Mouse (Mus musculus) MEL (cell line): ENCODE results near the gene Acsl5. TPM values are rescaled to one million over a fixed set of nuclear protein-coding genes. Genes with fewer than 3 reads are reported as not detected.

Source experiments
- DNase-seq: peaks from one replicate; pipeline ENCODE4 v3.0.0; 2011; ENCODE audit warnings: low read depth, low spot score
- H3K27ac ChIP-seq: 2 replicates; pipeline ENCODE4 v1.5.1; 2012; ENCODE audit warnings: low read depth, mild to moderate bottlenecking, control low read depth, low read length, moderate library complexity; ENCODE audit not compliant: control insufficient read depth
- H3K27me3 ChIP-seq, 2 experiments: fragments of 150-350 bp in 1 of 2; sonication (generic) in 1 of 2; 2 replicates each; pipeline ENCODE4 v1.6.1; 2012; ENCODE audit warnings: low read length in 2 of 2, mild to moderate bottlenecking in 2 of 2, improper control_type of control experiment in 1 of 2, moderate library complexity in 1 of 2; ENCODE audit not compliant: insufficient read depth in 2 of 2, control insufficient read depth in 1 of 2
- H3K36me3 ChIP-seq, 2 experiments: 2 replicates each; pipeline ENCODE4 v1.6.1; 2012 to 2014; ENCODE audit warnings: low read length in 2 of 2, improper control_type of control experiment in 1 of 2, inconsistent platforms in 1 of 2, mild to moderate bottlenecking in 1 of 2; ENCODE audit not compliant: insufficient read depth in 2 of 2, control insufficient read depth in 1 of 2
- H3K4me1 ChIP-seq, 2 experiments: fragments of 150-350 bp in 1 of 2; sonication (generic) in 1 of 2; 2 replicates each; pipeline ENCODE4 v1.6.1; 2012; ENCODE audit warnings: low read length in 2 of 2, improper control_type of control experiment in 1 of 2, mild to moderate bottlenecking in 1 of 2; ENCODE audit not compliant: insufficient read depth in 2 of 2, control insufficient read depth in 1 of 2
- H3K4me3 ChIP-seq, 2 experiments: fragments of 150-350 bp in 1 of 2; sonication (generic) in 1 of 2; 2 replicates each; pipeline ENCODE4 v1.5.1; 2012; ENCODE audit warnings: low read depth in 2 of 2, low read length in 2 of 2, mild to moderate bottlenecking in 2 of 2, moderate library complexity in 2 of 2, control low read depth in 1 of 2, improper control_type of control experiment in 1 of 2; ENCODE audit not compliant: control insufficient read depth in 1 of 2, insufficient read depth in 1 of 2
- H3K79me2 ChIP-seq: 2 replicates; pipeline ENCODE4 v1.6.1; 2012; ENCODE audit warnings: mild to moderate bottlenecking, low read length, moderate library complexity; ENCODE audit not compliant: control insufficient read depth, poor library complexity, insufficient read depth
- H3K9ac ChIP-seq: 2 replicates; pipeline ENCODE4 v1.6.1; 2012; ENCODE audit warnings: low read depth, mild to moderate bottlenecking, control low read depth, low read length, moderate library complexity; ENCODE audit not compliant: control insufficient read depth, poor library complexity, severe bottlenecking
- H3K9me3 ChIP-seq: fragments of 150-350 bp; sonication (generic); replicated peaks from 2 replicates; pipeline ENCODE4 v1.6.1; 2012; ENCODE audit warnings: mild to moderate bottlenecking, low read length, improper control_type of control experiment, moderate library complexity; ENCODE audit not compliant: insufficient read depth
- CHD2 ChIP-seq: IDR thresholded peaks from 2 replicates; pipeline ENCODE4 v1.6.1; 2011; ENCODE audit warnings: low read length, improper control_type of control experiment
- E2F4 ChIP-seq: IDR thresholded peaks from 2 replicates; pipeline ENCODE4 v1.6.1; 2011; ENCODE audit warnings: low read depth, low read length, improper control_type of control experiment, borderline replicate concordance
- ELF1 ChIP-seq: IDR thresholded peaks from 2 replicates; pipeline ENCODE4 v1.6.1; 2014; ENCODE audit warnings: low read depth, mild to moderate bottlenecking, inconsistent platforms, low read length, improper control_type of control experiment, moderate library complexity
- EP300 ChIP-seq, 2 experiments: IDR thresholded peaks; 2 replicates each; pipeline ENCODE4 v1.6.1; 2011; ENCODE audit warnings: improper control_type of control experiment in 2 of 2, low read length in 2 of 2, low read depth in 1 of 2, mild to moderate bottlenecking in 1 of 2
- ETS1 ChIP-seq: IDR thresholded peaks from 2 replicates; pipeline ENCODE4 v1.6.1; 2012; ENCODE audit warnings: low read depth, mild to moderate bottlenecking, inconsistent platforms, low read length, improper control_type of control experiment, moderate library complexity
- KAT2A ChIP-seq: conservative IDR thresholded peaks from 2 replicates; pipeline ENCODE4 v1.6.1; 2012; ENCODE audit warnings: low read depth, low read length, improper control_type of control experiment, inconsistent platforms
- MAX ChIP-seq: IDR thresholded peaks from 2 replicates; pipeline ENCODE4 v1.6.1; 2011; ENCODE audit warnings: low read length, improper control_type of control experiment
- MAZ ChIP-seq: IDR thresholded peaks from 2 replicates; pipeline ENCODE4 v1.6.1; 2012; ENCODE audit warnings: low read depth, mild to moderate bottlenecking, inconsistent platforms, low read length, improper control_type of control experiment
- MYB ChIP-seq: IDR thresholded peaks from 2 replicates; pipeline ENCODE4 v1.6.1; 2011; ENCODE audit warnings: mild to moderate bottlenecking, low read depth, low read length, improper control_type of control experiment
- MYC ChIP-seq: IDR thresholded peaks from 2 replicates; pipeline ENCODE4 v1.6.1; 2011; ENCODE audit warnings: low read depth, mild to moderate bottlenecking, low read length, improper control_type of control experiment, moderate library complexity
- NELFE ChIP-seq: IDR thresholded peaks from 2 replicates; pipeline ENCODE4 v1.6.1; 2011; ENCODE audit warnings: low read depth, low read length, improper control_type of control experiment
- POLR2A ChIP-seq, 2 experiments: IDR thresholded peaks; 2 replicates each; pipeline ENCODE4 v1.6.1; 2011 to 2012; ENCODE audit warnings: low read length in 2 of 2, mild to moderate bottlenecking in 2 of 2, control low read depth in 1 of 2, improper control_type of control experiment in 1 of 2, low read depth in 1 of 2, moderate library complexity in 1 of 2; ENCODE audit not compliant: control insufficient read depth in 1 of 2, insufficient read depth in 1 of 2, poor library complexity in 1 of 2
- POLR2AphosphoS2 ChIP-seq: IDR thresholded peaks from 2 replicates; pipeline ENCODE4 v1.6.1; 2011; ENCODE audit warnings: low read length, improper control_type of control experiment
- RAD21 ChIP-seq: IDR thresholded peaks from 2 replicates; pipeline ENCODE4 v1.6.1; 2011; ENCODE audit warnings: mild to moderate bottlenecking, low read depth, low read length, improper control_type of control experiment
- SIN3A ChIP-seq: IDR thresholded peaks from 2 replicates; pipeline ENCODE4 v1.6.1; 2012; ENCODE audit warnings: low read length, improper control_type of control experiment, inconsistent platforms
- SMC3 ChIP-seq: IDR thresholded peaks from 2 replicates; pipeline ENCODE4 v1.6.1; 2011; ENCODE audit warnings: low read depth, low read length, improper control_type of control experiment
- TBP ChIP-seq: IDR thresholded peaks from 2 replicates; pipeline ENCODE4 v1.8.0; 2011; ENCODE audit warnings: low read depth, low read length, improper control_type of control experiment
- TCF12 ChIP-seq: IDR thresholded peaks from 2 replicates; pipeline ENCODE4 v1.6.1; 2014; ENCODE audit warnings: low read depth, mild to moderate bottlenecking, inconsistent platforms, low read length, improper control_type of control experiment, moderate library complexity
- UBTF ChIP-seq: IDR thresholded peaks from 2 replicates; pipeline ENCODE4 v1.6.1; 2012; ENCODE audit warnings: low read depth, mild to moderate bottlenecking, inconsistent platforms, low read length, improper control_type of control experiment, moderate library complexity, borderline replicate concordance; ENCODE audit not compliant: insufficient read depth
- USF1 ChIP-seq: IDR thresholded peaks from 2 replicates; pipeline ENCODE4 v1.6.1; 2014; ENCODE audit warnings: low read depth, mild to moderate bottlenecking, inconsistent platforms, low read length, improper control_type of control experiment, moderate library complexity
- USF2 ChIP-seq, 2 experiments: IDR thresholded peaks; 2 replicates each; pipeline ENCODE4 v1.6.1; 2011 to 2012; ENCODE audit warnings: improper control_type of control experiment in 2 of 2, low read length in 2 of 2, borderline replicate concordance in 1 of 2, inconsistent platforms in 1 of 2, low read depth in 1 of 2, mild to moderate bottlenecking in 1 of 2; ENCODE audit not compliant: insufficient read depth in 1 of 2
- ZC3H11A ChIP-seq: IDR thresholded peaks from 2 replicates; pipeline ENCODE4 v1.6.1; 2012; ENCODE audit warnings: low read depth, mild to moderate bottlenecking, inconsistent platforms, low read length, improper control_type of control experiment
- ZKSCAN1 ChIP-seq: IDR thresholded peaks from 2 replicates; pipeline ENCODE4 v1.6.1; 2012; ENCODE audit warnings: low read depth, mild to moderate bottlenecking, inconsistent platforms, low read length, improper control_type of control experiment, moderate library complexity
- ZMIZ1 ChIP-seq: IDR thresholded peaks from 2 replicates; pipeline ENCODE4 v1.6.1; 2012; ENCODE audit warnings: low read depth, mild to moderate bottlenecking, inconsistent platforms, low read length, improper control_type of control experiment, moderate library complexity
- polyA plus RNA-seq, 2 experiments: library from polyadenylated mRNA; stranded (reverse) in 1 of 2; unstranded in 1 of 2; fragments of >175 nt in 1 of 2; fragments of >200 nt in 1 of 2; gene quantifications; 2 replicates each; pipeline versions ENCODE4 v1.2.1 to v1.2.4; 2012; ENCODE audit warnings: low replicate concordance in 2 of 2, low read depth in 1 of 2; ENCODE audit not compliant: insufficient read length in 2 of 2, insufficient read depth in 1 of 2, missing spikeins in 1 of 2
- total RNA-seq: library from RNA; depleted of rRNA; stranded (reverse); fragments of 300-350 nt; gene quantifications from 2 replicates; pipeline ENCODE4 v1.2.3, GENCODE M21; 2012

The Acsl5 gene
- total and polyA plus RNA-seq, 3 experiments = 223 to 318 TPM; not detected in 1

- H3K27ac ChIP-seq = no peak overlapping the region; the same call in 1 of the 2 replicates
- H3K9ac ChIP-seq = no peak overlapping the region
- H3K4me1 ChIP-seq = peaks cover 27 to 37% of the 10 kb centered on the region in 2 experiments
- H3K4me3 ChIP-seq = no peak overlapping the region
- peak; percentile 70 for DNase-seq
- no peaks in the 10 kb centered on the region for H3K9me3 ChIP-seq
- peak; percentile 81 for TF ChIP-seq ETS1
- no peak for TF ChIP-seq CHD2
- peak in 1 of 2 experiments; percentile 45; a peak in 1 of 4 replicates for TF ChIP-seq EP300 (IDR thresholded peaks at IDR 0.05; ENCODE audit: low read depth in 1 of 2, low read length in 2 of 2)
- no peak for TF ChIP-seq POLR2AphosphoS2
- TF ChIP-seq SIN3A = 0 out of 2 replicates have a peak, but pooled peaks have one; percentile 15
- TF ChIP-seq TCF12 = peak; percentile 37; the same call in 1 of the 2 replicates
- H3K79me2 ChIP-seq = peaks cover 20% of the 10 kb centered on the region
- H3K27me3 ChIP-seq = no peaks in the 10 kb centered on the region
- H3K36me3 ChIP-seq = peaks cover 0 to 39% of the 10 kb centered on the region in 2 experiments; a peak in 3 of 4 replicates
Observed at GRCm38 (mm10) chr19:55250451-55250850, 1.3 kb upstream of the Acsl5 start.

GRCm38 (mm10) chr19:55253239-55253569 is 1.5 kb downstream of the Acsl5 start:
- peak overlapping the region; percentile 69 to 80 for H3K4me3 ChIP-seq
- peak overlapping the region; percentile 95 for H3K27ac ChIP-seq
- no peak for DNase-seq
- H3K9me3 ChIP-seq = no peaks in the 10 kb centered on the region
- H3K36me3 ChIP-seq = peaks cover 0 to 58% of the 10 kb centered on the region in 2 experiments; a peak in 3 of 4 replicates
- TF ChIP-seq NELFE (no peak), KAT2A (no peak), TBP (0 out of 2 replicates have a peak, but pooled peaks have one; percentile 34)
- H3K79me2 ChIP-seq = peaks cover 42% of the 10 kb centered on the region
- H3K9ac ChIP-seq = peak overlapping the region; percentile 92
- H3K27me3 ChIP-seq = no peaks in the 10 kb centered on the region
- peaks cover 45 to 53% of the 10 kb centered on the region in 2 experiments for H3K4me1 ChIP-seq

GRCm38 (mm10) chr19:55253570-55254441 is 2.1 kb downstream of the Acsl5 start:
- H3K4me1 ChIP-seq = peaks cover 48 to 57% of the 10 kb centered on the region in 2 experiments
- peak overlapping the region; percentile 92 for H3K9ac ChIP-seq
- H3K79me2 ChIP-seq = peaks cover 47% of the 10 kb centered on the region
- peaks cover 0 to 62% of the 10 kb centered on the region in 2 experiments; a peak in 3 of 4 replicates for H3K36me3 ChIP-seq
- peak; percentile 89 for DNase-seq
- H3K27me3 ChIP-seq = no peaks in the 10 kb centered on the region
- H3K9me3 ChIP-seq = no peaks in the 10 kb centered on the region
- H3K27ac ChIP-seq = peak overlapping the region; percentile 95
- H3K4me3 ChIP-seq = peak overlapping the region; percentile 69 to 80
- 0 out of 2 replicates have a peak, but pooled peaks have one; percentile 21 for TF ChIP-seq USF1
- peak; percentile 94 for TF ChIP-seq ELF1
- peak; percentile 63 for TF ChIP-seq ETS1
- peak; percentile 85 for TF ChIP-seq SIN3A
- no peak for TF ChIP-seq MAZ
- TF ChIP-seq ZMIZ1 = peak; percentile 88
- peak; percentile 9; the same call in 1 of the 2 replicates for TF ChIP-seq SMC3
- no peak for TF ChIP-seq UBTF
- TF ChIP-seq POLR2A (IDR thresholded peaks at IDR 0.05; ENCODE audit: control insufficient read depth in 1 of 2, insufficient read depth in 1 of 2, low read depth in 1 of 2, low read length in 2 of 2, poor library complexity in 1 of 2) = peak; percentile 85 to 87
- peak; percentile 44 for TF ChIP-seq MYB
- no peak for TF ChIP-seq ZC3H11A
- peak; percentile 47; the same call in 1 of the 2 replicates for TF ChIP-seq POLR2AphosphoS2
- TF ChIP-seq MYC = peak; percentile 90
- TF ChIP-seq MAX = no peak; the same call in none of the 2 replicates
- 0 out of 2 replicates have a peak, but pooled peaks have one; percentile 41 for TF ChIP-seq E2F4
- TF ChIP-seq ZKSCAN1 = no peak
- no peak for TF ChIP-seq USF2 (IDR thresholded peaks at IDR 0.05; ENCODE audit: borderline replicate concordance in 1 of 2, insufficient read depth in 1 of 2, low read depth in 1 of 2, low read length in 2 of 2)
- TF ChIP-seq KAT2A = no peak; the same call in 1 of the 2 replicates
- TF ChIP-seq RAD21 = no peak
